Mouse (Mus musculus): ENCODE measurements around the gene Rap2c.
A peak's percentile ranks its signal among the peaks of the same experiment; 100 is the strongest.

The Rap2c gene

DNA sequence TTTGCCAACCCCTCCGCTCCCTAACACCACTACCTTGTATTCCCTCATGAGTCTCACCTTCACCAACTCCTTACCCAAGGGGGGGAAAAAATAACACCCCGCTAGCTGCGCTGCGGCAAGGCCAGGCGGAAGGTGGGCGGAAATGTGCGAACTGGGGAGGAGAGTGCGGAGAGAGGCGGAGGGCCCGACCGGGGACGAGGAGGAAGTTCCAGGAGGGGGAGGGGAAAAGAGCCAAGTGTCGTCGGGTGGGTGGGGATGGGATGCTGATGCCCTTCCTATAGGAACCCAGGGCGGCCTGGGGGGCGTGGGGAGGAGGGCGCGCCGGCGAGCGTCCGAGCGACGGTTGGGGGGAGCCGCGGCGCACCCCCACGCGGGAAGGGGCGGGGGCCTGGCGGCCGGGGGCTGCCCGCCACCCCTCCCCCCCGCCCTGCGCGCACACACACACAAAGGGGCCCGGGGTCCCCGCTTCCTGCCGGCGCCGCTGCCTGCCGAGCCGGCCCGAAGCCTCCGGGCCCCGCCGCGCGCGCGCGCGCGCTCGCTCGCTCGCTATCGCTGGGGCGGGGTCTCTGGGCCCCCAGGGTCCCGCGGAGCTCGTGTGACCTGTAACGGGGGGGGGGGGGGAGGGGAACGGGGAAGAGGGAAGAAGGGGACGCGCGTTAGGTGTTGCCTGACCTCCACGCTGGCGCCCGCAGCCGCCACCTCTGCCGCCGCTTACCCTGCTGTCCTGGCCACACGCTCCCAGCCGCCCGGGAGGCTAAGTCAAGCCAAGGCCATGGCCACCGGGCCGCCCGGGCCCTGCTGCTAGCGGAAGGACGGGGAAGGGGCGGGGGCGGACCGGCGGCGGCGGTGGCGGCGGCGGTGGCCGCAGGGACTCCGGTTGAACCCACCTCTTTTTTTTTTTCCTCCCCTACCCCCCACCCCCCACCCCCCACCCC lies at the start of gene Rap2c:
Rap2c (minus strand) TSS at position 168 of the 935 bp plus-strand sequence.
- DNase-seq: peak; percentile 70 to 74

DNA sequence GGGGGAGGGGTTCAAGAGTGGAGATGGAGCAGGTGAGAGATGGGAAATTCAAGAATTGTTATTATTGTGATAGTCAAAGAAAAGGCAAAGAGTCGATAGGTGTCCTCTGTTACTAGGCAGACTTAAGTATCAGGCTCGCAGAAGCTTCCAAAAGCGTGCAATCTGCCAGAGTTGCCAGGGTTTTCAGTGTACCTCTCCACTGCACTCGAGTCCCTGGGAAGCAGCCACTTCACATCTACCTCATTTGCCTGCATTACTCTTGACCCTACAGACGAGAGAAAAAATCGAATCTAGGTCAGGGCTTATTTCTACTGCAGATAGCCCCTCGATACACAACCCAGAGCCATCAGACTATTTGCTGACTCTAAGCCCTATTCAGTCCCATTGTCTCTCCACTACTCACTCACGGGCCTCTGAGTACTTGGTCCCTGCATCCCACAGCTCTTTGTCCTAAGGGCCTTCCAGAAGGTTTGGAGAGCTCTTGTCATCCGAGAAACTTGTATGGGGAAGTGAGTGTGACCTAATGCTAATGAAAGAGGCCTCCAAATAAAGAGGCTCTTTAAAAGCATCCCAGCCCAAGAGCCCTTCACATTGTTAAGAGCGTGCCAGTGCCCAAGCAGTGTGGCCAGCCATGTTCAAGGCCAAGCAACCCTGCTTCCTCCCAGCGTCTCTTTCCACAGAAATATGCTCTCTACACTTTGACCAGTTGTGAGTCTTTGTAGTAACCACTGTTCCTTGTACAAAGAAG lies 48.9 kb upstream of the Rap2c start:
- peak; percentile 39 to 67 for DNase-seq

DNA sequence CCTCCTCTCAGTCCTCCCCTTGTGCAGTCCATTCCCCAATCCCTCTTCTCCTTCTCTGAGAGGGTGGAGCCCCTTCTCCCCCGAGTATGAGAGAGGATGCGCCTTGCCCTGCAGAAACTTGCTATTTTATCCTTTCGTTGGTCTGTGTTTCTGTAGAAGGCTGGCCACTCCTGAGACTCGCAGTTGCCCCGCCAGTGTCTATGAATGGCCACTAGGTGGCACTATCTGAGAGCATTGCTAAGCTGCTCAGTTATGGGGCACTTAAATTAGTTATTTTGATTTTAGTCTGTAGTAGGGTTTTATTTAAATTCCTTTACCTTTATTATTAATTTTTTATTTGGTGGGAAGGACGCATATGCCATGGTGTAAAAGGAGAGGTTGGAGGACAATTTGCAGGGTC lies 48.0 kb upstream of the Rap2c start:
- DNase-seq: peak; percentile 41 to 51

DNA sequence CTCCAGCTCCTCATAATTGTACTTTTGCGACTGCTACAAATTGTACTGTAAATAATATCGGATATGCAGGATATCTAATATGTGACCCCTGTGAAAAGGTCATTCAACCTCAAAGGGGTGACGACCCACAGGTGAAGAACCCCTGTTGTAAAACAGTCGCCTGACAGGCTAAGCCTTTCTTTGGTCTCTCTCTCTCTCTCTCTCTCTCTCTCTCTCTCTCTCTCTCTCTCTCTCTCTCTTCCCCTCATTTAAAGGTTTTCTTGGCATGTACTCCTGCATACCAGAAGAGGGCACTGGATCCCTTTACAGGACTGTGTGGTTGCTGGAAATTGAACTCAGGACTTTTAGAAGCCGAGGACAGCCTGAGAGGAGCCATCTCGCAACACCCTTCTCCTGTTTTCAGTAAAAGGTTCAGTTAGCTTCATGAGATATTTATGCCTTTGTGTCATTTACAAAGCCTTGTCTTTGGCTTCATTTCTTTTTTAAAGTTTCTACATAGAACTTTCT lies 47.4 kb upstream of the Rap2c start:
- DNase-seq: no peak

DNA sequence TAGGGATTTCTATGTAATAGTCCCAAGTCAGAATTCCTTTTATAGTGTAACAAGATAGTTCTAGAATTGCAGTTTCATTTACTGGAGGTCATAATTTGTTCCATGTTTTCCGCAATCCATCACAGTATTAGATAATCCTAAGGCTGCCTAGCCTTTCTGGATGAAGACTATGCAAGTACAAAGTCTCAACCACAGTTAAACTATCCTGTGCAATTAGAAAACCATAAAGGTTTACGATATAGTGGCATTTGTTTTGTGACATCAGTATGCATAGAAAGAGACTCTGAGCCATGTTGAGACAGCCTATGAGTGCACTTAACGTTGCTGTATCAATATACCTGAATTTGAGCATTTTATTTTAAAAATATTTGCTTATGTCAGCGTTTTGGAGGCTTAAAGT lies 42.4 kb upstream of the Rap2c start:
- no peak for DNase-seq

DNA sequence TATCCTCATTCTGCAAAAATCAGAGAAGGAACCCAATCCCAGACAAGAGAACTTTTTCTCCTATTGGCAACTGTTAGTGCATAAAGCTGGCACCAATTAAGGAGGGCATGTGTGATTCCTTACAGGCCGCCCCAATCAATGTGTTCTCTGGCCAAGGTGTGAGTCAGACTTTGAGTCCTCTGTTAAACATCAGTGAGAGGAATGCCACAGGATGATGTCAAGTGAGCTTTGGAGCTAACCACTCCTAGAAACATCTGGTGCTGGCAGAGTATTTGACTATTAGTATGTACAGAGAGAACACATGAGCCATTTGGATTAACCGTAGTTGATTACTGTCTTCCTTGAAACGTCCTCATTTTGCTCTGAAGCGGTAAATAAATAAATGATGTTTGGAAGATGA lies 40.9 kb upstream of the Rap2c start:
- no peak for DNase-seq

DNA sequence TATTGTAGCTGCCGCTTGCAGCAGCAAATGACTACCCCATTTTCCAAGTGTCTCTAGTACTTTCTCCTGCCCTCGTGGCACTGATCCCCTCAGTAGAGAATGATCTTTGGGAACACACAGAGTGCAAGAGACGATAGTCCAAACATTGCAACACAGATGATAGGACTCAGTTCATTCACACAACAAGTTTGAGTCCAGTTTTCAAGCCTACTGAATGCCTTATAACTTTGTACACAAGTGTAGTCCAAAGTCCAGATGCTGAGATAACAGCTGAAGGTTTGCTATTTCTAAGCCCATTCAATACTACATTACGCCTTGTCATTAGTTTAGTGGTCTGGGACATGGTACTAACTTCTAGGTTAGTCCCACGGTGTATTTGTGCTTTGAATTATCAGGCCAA lies 40.5 kb upstream of the Rap2c start:
- DNase-seq: no peak

DNA sequence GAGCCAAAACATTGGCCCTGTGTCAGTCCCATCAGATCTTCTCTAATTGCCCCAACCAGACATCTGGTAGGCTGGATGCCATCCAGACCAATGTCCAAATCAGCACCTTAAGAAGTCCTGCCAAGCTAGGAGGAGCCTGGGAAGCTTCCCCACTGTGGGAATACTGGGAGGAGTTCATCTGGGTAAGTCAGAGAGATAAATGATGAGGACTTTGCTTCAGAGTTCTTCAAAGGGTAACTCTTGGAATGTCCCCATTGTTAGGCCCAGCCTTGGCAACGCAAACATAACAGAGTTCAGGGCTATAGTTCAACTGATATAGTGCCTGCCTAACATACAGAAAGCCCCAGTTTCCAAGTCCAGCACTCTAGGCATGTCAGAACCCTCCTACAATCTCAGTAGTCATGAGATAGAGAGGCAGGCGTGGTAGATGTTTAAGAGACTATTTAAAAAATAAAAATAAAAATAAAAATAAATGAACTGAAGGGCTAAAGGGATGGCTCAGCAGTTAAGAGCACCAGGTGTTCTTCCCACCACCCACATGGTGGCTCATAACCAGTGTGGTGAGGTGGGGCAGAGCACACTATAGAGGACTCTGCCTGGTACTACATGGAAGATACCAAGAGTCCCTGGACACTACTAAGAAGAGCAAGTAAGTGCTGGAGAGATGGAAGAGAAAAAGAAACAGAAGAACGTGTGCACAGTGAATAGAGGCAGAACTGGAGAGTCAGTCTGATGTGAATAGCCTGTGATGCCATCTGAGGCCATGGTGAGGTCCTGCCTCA lies 34.1 kb upstream of the Rap2c start:
- DNase-seq: no peak

DNA sequence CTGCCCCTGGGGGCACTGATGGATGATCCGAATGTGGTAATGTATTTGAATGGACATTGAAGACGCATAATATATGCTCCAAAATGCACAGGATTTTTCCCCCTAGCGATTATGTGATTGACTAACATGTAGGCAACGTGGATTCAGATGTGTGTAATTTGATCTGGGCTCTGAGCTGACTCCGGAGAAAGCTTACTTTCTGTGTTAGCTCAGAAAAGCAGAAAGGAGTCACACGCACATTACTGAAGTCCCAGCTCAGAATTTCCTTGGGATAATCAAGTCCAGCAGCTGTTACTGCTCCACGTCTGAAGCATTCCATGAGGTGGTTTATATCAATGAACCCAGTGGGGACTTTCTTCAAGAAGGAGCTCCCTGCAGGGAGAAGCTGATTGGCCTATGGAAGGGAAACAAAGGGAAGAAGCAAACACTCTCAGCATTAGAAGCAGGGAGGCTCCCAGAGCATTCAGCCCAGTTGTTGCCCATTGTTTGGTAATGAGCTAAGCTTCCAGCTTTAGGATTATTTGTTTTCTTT lies 17.9 kb upstream of the Rap2c start:
- DNase-seq: no peak

DNA sequence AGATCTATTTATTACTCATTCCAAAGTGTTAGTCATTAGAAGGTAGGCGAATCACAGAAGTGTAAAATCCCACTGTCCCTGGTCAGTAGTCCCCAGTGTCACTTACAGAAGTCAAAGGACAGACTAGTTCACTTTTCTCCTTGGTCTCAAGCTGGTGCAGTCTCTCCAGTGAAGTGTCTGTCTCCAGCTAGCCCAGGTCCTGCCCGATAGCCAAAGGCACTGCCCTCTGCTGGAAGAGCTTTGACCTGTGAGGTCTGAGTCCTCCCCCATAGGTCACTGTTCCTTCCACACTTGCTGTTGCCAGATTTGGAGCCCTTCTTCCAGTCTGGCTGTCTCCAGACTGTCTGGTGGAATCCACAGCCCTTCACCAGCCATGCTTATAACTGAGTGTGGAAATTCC lies 2.1 kb upstream of the Rap2c start:
- DNase-seq: peak; percentile 57 to 64

DNA sequence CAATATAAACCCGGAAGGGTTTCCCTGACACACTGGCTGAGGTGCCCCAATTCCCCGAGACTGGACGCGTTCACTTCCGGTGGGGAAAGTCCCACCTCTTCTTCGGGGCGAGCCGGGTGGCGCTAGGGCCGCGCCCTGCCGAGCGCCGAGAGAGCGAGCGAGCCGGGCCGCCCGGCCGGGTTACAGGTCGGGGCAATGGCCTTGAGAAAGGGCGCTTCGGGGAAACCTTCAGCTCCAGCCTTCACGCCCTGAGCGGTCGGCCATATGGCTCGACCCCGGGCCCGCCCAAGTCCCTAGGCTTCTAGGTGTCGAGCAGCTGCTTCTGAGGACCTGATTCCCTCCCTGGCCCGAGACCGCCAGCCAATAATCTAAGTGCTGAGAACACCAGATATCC lies 965 bp upstream of the Rap2c start:
- peak; percentile 80 to 83 for DNase-seq

DNA sequence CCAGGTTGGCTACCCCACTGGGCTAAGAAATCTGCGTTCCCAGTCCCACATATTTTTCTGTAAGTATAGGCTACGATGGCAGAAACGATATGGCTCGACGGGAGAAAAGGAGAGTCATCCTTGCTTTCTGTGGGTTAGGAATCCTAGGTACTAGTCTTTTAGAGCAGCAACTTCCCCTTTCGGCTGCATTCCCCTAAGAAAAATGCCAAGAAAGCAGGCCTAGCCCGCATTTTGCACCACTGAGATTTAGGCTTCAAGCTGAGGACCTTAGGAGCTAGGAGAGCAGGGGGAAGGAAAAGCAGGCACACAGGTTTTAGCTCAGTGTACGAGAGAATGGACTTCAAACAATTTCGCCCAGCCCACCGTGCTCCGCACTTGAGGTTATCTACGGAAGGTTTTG lies 892 bp downstream of the Rap2c start:
- DNase-seq: peak; percentile 3 to 20

DNA sequence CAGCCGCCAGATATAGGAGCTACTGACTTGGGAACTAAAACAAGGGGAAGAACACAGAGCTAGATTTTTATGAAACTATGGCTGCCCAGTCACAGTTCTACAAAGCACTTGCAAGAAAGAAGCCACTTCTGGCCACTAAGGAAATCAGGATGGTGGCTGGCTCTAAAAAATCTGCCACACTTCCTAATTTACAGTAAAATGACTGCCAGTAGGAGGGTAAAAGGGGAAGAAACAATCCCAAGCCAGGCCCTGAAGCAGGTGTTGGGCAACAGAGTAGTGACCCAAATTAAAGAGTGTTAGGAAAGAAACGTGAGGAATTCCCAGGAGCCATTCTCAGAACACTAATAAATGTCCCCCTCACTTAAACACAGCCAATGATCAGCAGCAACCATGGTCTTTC lies 5.5 kb downstream of the Rap2c start:
- no peak for DNase-seq

DNA sequence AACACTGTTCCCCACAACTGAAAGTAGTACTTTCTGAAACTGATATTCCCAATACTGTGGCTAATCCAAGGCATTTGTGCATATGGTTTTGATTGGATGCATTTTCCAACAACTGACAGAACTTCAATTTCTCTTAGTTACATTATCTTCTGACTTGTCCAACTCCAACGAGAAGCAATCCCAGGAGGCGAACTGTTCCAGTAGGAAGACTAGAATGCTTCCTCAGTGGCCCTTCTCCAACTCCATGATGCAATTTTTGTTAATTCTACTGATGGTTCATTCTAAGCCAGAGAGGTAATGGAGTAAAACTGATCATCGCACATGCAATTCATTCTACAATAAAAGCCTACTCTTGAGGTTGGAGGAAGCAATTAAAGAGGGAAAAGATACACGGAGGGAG lies 7.5 kb downstream of the Rap2c start:
- no peak for DNase-seq

DNA sequence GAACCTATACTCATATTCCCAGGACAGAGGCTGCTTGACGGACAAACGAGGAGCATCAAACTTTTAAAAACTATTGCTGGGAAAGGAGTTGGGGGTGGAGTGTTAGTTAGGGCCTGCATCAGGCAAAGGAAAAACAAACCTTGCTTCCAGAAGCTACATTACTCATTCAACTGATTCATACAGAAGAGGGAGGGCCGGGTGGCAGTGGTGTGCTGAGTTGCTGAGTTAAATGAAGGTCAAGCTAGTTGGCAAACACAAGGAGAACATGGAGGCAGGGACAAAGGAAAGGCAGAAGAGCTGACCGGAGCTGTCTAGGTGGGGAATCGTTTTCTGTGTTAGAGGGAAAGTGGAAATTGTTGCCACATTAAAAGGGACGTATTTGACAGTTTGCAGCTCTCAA lies 17.0 kb downstream of the Rap2c start:
- no peak for DNase-seq

DNA sequence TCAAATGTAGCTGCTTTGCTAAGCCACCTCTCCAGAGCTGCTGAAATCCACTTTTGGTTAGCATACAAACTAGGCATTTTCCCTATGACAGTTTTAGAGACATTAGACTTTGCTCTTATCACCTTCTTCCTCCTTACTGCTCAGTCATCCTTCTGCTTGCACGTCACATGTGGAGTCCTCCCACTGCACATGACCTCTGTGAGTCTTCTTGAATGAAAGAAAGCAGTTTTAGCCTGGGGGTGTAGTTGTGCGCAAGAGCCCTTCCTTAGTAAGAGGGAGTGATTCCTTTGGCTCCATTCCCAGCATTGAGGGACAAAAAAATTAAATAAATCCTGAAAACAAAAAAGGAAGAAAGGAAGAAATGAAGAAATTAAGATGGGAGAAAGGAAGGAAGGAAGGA lies 22.5 kb downstream of the Rap2c start:
- no peak for DNase-seq

DNA sequence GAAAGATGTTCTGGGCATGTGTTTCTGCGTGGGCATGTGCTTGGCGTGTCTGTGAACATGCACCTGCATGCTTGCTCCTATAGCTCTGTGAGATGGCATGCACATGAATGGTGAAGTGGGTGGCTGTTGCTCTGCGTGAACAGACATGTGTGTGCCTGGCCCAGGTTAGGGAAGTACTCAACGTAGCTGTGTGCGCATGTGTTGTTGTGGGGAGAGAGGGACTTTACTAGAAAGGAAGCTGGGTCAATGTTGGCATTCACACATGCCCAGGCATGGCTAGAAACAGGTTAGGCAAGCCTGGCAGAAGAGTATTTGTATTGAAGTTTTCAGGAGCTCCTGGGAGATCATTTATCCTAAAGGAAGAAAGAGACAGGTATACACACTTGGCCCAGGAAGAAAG lies 26.5 kb downstream of the Rap2c start:
- DNase-seq: no peak

DNA sequence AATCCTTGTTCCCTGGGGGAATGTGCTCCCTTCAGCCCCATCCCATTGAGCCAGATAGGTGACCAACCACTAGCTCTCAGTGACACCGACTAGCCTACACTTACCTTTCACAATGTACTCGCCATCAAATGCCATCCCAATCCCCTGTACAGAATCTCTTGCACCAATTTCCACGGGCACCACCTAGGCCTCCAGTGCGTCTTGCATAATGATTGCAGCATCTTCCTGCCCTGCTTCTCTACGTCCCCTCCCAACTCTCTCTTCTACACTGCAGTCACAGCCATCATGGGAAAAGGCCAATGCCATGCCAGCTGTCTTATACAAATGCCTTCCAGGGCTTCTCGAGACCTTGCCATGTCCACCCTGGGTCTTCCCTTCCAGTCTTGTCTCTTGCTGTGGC lies 27.9 kb downstream of the Rap2c start:
- no peak for DNase-seq

DNA sequence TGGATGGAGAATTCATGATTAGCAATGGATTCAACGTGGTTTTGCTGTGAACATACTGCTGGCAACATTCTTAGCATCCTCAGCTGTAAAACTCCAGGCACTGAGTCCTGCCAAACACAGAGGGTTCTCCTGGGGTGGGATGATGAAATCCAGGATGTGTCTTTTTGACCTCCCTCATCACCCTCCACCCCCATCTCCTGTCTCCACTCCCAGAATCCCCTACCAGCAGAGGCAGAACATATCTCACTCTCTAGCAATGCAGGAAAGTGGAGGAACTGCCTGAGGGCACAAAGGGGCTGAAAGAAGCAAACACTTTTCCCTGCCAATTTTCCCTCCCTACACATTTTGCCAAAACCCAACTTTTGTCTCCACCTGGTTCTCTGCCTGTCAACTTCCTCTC lies 29.2 kb downstream of the Rap2c start:
- no peak for DNase-seq

DNA sequence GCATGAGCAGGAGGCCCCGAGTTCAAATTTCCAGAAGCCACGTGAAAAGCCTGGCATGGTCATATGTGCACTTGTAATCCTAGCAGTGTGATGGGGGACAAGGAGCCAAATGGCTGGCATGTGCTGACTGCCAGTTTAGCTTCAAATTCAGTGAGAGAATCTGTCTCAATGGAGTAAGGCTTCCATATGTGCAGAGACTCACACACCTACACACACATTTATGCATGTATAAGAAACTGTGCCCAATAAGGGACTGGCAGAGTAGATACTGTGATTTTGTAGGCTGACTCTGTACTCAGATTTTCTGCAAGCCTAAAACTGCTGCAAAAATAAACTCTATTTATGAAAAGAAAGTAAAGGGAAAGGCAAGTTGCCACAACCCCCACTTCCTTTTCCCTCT lies 39.4 kb downstream of the Rap2c start:
- no peak for DNase-seq

DNA sequence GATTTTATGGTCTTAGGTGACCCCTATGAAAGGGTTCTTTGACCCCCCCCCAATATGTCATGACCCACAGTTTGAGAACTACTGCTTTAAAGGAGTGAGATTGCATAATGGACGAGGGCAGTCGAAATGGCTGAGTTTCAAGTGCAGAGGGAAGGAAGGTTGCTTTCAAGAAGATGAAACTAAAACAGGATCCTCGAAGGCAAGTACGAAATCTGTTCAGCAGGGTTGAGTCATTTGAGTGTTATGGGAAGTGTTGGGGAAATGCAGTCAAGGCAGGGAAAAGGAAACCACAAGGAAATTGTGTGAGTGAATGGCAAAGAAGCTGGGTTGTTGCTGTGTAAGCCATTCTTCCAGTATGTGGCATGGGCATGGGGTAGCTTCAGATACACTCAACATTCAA lies 45.7 kb downstream of the Rap2c start:
- no peak for DNase-seq

DNA sequence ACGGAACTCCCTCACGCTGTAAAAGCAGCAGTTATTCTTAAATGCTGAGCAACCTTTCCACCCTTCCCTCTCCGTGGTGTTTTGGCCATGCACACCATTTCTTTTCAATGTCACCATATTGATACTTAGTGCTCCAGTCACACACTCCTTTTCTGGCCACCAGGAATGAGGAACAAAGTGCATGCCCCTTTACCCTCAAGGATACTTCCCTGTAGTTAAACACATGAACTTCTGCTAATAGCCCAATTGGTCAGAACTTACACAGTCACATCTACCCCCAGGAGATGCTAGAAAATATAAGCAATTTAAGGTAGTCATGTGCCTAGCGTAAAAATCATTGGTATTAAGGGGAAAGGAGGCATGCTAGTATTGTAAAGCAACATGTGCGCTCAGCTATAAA lies 47.9 kb downstream of the Rap2c start:
- no peak for DNase-seq
